Mouse (Mus musculus) testis, adult 2 months (tissue): Measurements from ENCODE around the gene Adgrg1.

Experiments
- CTCF ChIP-seq: fragments of 200-500 bp; IDR thresholded peaks from 2 replicates; pipeline ENCODE4 v1.5.1; 2012; ENCODE audit warnings: low read depth, mild to moderate bottlenecking, inconsistent platforms, low read length, moderate library complexity; ENCODE audit not compliant: control insufficient read depth, insufficient read depth, insufficient replicate concordance
- POLR2A ChIP-seq: fragments of 200-500 bp; IDR thresholded peaks from 2 replicates; pipeline ENCODE4 v1.6.1; 2012; ENCODE audit warnings: low read depth, mild to moderate bottlenecking, inconsistent platforms, low read length, moderate library complexity; ENCODE audit not compliant: control insufficient read depth

GRCm38 (mm10) chr8:94998431-94998830 is 23.9 kb downstream of the Adgrg1 start:
- TF ChIP-seq CTCF (no peak), POLR2A (no peak)
